Mouse (Mus musculus): ENCODE results near the gene Mreg. TPM values are rescaled to one million over a fixed set of nuclear protein-coding genes. Genes with fewer than 3 reads are reported as not detected.

Mreg gene
- polyA plus RNA-seq, 1 experiment from 2014 or later = 40.3 TPM

- no peaks in the 10 kb centered on the region for H3K36me3 ChIP-seq
- H3K4me3 ChIP-seq = peak overlapping the region; percentile 34
- H3K27me3 ChIP-seq (replicated peaks) = peaks cover 5% of the 10 kb centered on the region; the same call in 1 of the 2 replicates
- H3K9me3 ChIP-seq = no peaks in the 10 kb centered on the region
- H3K4me2 ChIP-seq (replicated peaks) = peak overlapping the region; percentile 64
- no peak overlapping the region for H3K9ac ChIP-seq
- 9% methylated on average over 13 of the region's 13 CpGs for WGBS
- H3K4me1 ChIP-seq = no peaks in the 10 kb centered on the region
- no peak for ATAC-seq (ENCODE audit: low FRiP score, low read depth)
- no peak overlapping the region for H3K27ac ChIP-seq
These were observed 13.1 kb upstream of the Mreg start for GRCm38 (mm10) chr1:72225054-72225718.

GRCm38 (mm10) chr1:72220008-72220407 lies 7.9 kb upstream of the Mreg start:
- 28% methylated on average over 4 of the region's 4 CpGs for WGBS
- Histone ChIP-seq H3K9ac (no peak overlapping the region), H3K27me3 (replicated peaks) (peaks cover 5% of the 10 kb centered on the region; the same call in 1 of the 2 replicates), H3K27ac (no peak overlapping the region), H3K4me3 (no peak overlapping the region), H3K9me3 (no peaks in the 10 kb centered on the region), H3K4me1 (no peaks in the 10 kb centered on the region), H3K36me3 (no peaks in the 10 kb centered on the region), H3K4me2 (replicated peaks) (no peak overlapping the region)
- ATAC-seq (ENCODE audit: low FRiP score, low read depth) = no peak

- ATAC-seq (ENCODE audit: low FRiP score, low read depth) = no peak
- WGBS = 28% methylated on average over 2 of the region's 2 CpGs
- Histone ChIP-seq H3K27ac (no peak overlapping the region), H3K27me3 (replicated peaks) (peaks cover under 1% of the 10 kb centered on the region; the same call in 1 of the 2 replicates), H3K36me3 (no peaks in the 10 kb centered on the region), H3K9me3 (no peaks in the 10 kb centered on the region), H3K9ac (no peak overlapping the region), H3K4me3 (no peak overlapping the region), H3K4me1 (no peaks in the 10 kb centered on the region), H3K4me2 (replicated peaks) (no peak overlapping the region)
These were observed 7.0 kb upstream of the Mreg start for GRCm38 (mm10) chr1:72219116-72219515.

DNA sequence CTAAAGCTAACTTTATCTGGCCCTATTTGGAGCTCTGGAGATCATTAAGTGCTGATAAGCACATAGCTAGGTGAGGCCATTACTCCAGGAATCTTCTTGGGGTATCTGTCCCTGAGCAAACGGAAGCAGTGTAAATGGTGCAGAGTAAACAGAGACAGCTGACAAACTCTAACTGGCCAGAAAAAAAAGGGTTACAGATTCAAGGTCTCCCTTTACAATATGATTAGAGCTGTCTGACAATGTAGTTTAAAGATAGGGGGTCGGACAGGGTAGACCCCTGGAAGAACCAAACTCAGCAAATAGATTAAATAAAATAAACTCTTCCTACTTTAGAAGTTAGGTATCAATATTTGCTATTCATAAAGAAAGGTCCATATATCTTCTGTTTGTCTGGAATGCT lies 6.5 kb upstream of the Mreg start:
- Histone ChIP-seq H3K36me3 (no peaks in the 10 kb centered on the region), H3K27ac (no peak overlapping the region), H3K4me1 (no peaks in the 10 kb centered on the region), H3K9me3 (no peaks in the 10 kb centered on the region), H3K27me3 (replicated peaks) (no peaks in the 10 kb centered on the region), H3K4me3 (no peak overlapping the region), H3K4me2 (replicated peaks) (no peak overlapping the region), H3K9ac (no peak overlapping the region)
- 83% methylated on average over 2 of the region's 2 CpGs for WGBS
- ATAC-seq (ENCODE audit: low FRiP score, low read depth) = no peak

GRCm38 (mm10) chr1:72216761-72217160 lies 4.7 kb upstream of the Mreg start:
- no peak overlapping the region for H3K9ac ChIP-seq
- no peak overlapping the region for H3K27ac ChIP-seq
- H3K27me3 ChIP-seq (replicated peaks) = no peaks in the 10 kb centered on the region
- no peaks in the 10 kb centered on the region for H3K4me1 ChIP-seq
- H3K4me2 ChIP-seq (replicated peaks) = no peak overlapping the region
- no peak overlapping the region for H3K4me3 ChIP-seq
- no peaks in the 10 kb centered on the region for H3K9me3 ChIP-seq
- H3K36me3 ChIP-seq = no peaks in the 10 kb centered on the region
- ATAC-seq (ENCODE audit: low FRiP score, low read depth) = no peak
- 83% methylated on average over 7 of the region's 7 CpGs for WGBS

- WGBS = 82% methylated on average over 4 of the region's 4 CpGs
- Histone ChIP-seq H3K36me3 (no peaks in the 10 kb centered on the region), H3K4me1 (no peaks in the 10 kb centered on the region), H3K27me3 (replicated peaks) (no peaks in the 10 kb centered on the region), H3K9me3 (no peaks in the 10 kb centered on the region), H3K27ac (no peak overlapping the region), H3K9ac (no peak overlapping the region), H3K4me2 (replicated peaks) (no peak overlapping the region), H3K4me3 (no peak overlapping the region)
- no peak for ATAC-seq (ENCODE audit: low FRiP score, low read depth)
These were observed 3.1 kb upstream of the Mreg start for GRCm38 (mm10) chr1:72215174-72215573.

DNA sequence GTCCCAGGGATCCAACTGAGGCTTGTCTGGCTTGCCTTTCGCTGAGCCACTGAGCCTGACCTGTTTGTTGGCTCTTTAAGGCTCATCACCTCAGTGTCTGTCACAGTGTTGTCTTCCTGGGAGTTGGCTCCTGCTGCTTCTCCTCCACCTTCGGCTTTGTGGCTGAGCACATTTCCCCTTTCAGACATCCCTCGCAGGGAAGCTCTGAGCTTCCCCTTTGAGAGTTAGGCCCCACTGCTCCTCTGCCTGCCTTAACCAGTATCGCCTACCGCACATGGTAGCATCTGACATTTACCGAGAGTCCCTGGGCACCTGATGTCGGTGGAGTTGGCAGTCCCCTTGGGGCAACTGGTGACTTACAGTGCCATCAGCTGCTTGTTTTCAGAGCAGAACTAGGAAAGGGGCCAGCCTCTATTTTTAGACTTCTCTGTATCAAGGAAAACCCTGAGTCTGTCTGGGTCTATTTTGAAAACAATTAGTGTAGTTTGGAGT lies 2.4 kb upstream of the Mreg start:
- H3K27ac ChIP-seq = no peak overlapping the region
- H3K4me3 ChIP-seq = no peak overlapping the region
- H3K4me1 ChIP-seq = no peaks in the 10 kb centered on the region
- H3K9me3 ChIP-seq = no peaks in the 10 kb centered on the region
- 60% methylated on average over 7 of the region's 7 CpGs for WGBS
- ATAC-seq (ENCODE audit: low FRiP score, low read depth) = no peak
- H3K9ac ChIP-seq = no peak overlapping the region
- no peaks in the 10 kb centered on the region for H3K36me3 ChIP-seq
- no peak overlapping the region for H3K4me2 ChIP-seq (replicated peaks)
- H3K27me3 ChIP-seq (replicated peaks) = no peaks in the 10 kb centered on the region

DNA sequence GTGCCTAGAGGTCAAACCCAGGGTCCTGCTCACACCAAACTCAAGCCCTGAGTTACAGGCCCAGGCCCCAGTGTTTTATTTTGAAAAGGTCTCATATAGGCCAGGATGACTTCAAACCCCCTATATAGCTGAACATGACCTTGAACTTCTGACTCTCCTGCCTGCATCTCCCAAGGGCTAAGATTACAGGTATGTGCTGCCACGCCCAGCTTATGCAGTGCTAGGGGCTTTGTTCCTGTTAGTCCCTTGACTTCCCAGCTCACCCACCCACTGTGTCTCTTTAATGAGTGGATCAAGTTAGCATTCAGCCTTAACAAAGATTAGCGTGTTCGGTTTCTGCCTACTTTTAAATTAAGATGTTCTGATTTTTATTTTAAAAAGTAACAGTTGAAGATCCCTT lies 1.8 kb upstream of the Mreg start:
- 95% methylated on average over 3 of the region's 3 CpGs for WGBS
- Histone ChIP-seq H3K36me3 (no peaks in the 10 kb centered on the region), H3K27ac (no peak overlapping the region), H3K27me3 (replicated peaks) (no peaks in the 10 kb centered on the region), H3K4me3 (no peak overlapping the region), H3K4me2 (replicated peaks) (no peak overlapping the region), H3K4me1 (no peaks in the 10 kb centered on the region), H3K9me3 (no peaks in the 10 kb centered on the region), H3K9ac (no peak overlapping the region)
- ATAC-seq (ENCODE audit: low FRiP score, low read depth) = no peak

- H3K4me1 ChIP-seq = no peaks in the 10 kb centered on the region
- peak overlapping the region; percentile 79; the same call in 1 of the 2 replicates for H3K9ac ChIP-seq
- H3K9me3 ChIP-seq = no peaks in the 10 kb centered on the region
- 22% methylated on average over 17 of the region's 17 CpGs for WGBS
- ATAC-seq (ENCODE audit: low FRiP score, low read depth) = no peak
- no peaks in the 10 kb centered on the region for H3K27me3 ChIP-seq (replicated peaks)
- peak overlapping the region; percentile 96 for H3K4me2 ChIP-seq (replicated peaks)
- H3K4me3 ChIP-seq = peak overlapping the region; percentile 72
- H3K27ac ChIP-seq = no peak overlapping the region
- H3K36me3 ChIP-seq = no peaks in the 10 kb centered on the region
These were observed 1.1 kb downstream of the Mreg start for GRCm38 (mm10) chr1:72210803-72211679.

DNA sequence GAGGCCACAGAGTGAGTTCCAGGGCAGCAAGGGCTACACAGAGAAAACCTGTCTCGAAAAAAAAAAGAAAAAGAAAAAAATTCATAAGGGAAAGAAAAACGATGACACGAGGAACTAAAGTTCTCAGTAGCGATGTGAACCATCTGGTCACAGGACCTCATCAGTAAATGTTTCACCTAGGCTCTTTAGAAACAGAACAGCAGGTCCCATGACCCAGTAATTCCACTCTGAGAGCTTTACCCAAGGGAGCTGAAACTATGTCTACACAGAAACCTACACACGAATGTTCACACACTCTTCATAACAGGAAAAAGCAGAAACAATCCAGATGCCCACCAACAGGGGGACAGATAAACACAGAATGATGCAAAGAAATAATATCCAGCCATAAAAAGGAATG lies 4.0 kb downstream of the Mreg start:
- no peaks in the 10 kb centered on the region for H3K36me3 ChIP-seq
- H3K9me3 ChIP-seq = no peaks in the 10 kb centered on the region
- no peak for ATAC-seq (ENCODE audit: low FRiP score, low read depth)
- no peaks in the 10 kb centered on the region for H3K4me1 ChIP-seq
- H3K27me3 ChIP-seq (replicated peaks) = no peaks in the 10 kb centered on the region
- H3K27ac ChIP-seq = no peak overlapping the region
- H3K9ac ChIP-seq = no peak overlapping the region
- no peak overlapping the region for H3K4me3 ChIP-seq
- no peak overlapping the region for H3K4me2 ChIP-seq (replicated peaks)
- 86% methylated on average over 5 of the region's 5 CpGs for WGBS

DNA sequence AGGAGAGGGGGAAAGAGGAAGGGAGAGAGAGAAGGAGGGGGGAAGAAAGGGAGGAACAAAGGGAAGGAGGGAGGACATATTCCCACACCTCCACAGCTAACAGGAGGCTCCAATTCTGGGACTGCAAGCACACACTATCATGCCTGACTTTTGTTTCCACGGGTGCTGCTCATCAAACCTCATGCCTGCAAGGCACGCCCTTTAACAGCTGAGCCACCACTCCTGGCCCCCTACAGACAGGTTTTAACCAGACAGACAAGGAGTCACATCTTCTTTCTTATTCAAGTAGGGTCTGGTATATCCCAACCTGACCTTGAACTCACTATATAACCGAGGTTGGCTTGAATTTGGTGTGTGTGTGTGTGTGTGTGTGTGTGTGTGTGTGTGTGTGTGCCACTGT lies 7.0 kb downstream of the Mreg start:
- Histone ChIP-seq H3K4me3 (no peak overlapping the region), H3K27me3 (replicated peaks) (no peaks in the 10 kb centered on the region), H3K27ac (no peak overlapping the region), H3K4me2 (replicated peaks) (no peak overlapping the region), H3K4me1 (no peaks in the 10 kb centered on the region), H3K36me3 (no peaks in the 10 kb centered on the region), H3K9ac (no peak overlapping the region), H3K9me3 (no peaks in the 10 kb centered on the region)
- no peak for ATAC-seq (ENCODE audit: low FRiP score, low read depth)
- WGBS = 74% methylated on average over 3 of the region's 3 CpGs

DNA sequence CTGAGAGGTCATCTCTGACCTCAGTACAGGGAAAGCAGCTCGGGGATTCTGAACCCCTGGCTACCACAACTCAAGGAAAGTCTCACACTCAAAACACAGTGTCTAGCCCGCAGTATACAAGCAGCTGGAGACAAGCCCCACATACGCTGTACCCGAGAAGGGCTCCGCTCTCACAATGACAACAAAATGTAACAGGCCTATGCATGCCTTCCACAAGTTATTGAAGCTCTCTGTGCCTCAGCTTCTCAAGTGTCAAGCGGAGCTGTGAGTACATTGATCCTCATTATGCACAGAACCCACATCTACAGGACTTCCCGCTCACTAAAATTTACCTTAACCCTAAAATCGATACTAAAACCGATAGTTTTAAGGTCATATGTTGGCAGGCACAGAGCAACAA lies 8.9 kb downstream of the Mreg start:
- Histone ChIP-seq H3K9ac (no peak overlapping the region), H3K27ac (no peak overlapping the region), H3K4me2 (replicated peaks) (no peak overlapping the region), H3K36me3 (no peaks in the 10 kb centered on the region), H3K4me3 (no peak overlapping the region), H3K27me3 (replicated peaks) (no peaks in the 10 kb centered on the region), H3K4me1 (peaks cover 5% of the 10 kb centered on the region), H3K9me3 (no peaks in the 10 kb centered on the region)
- WGBS = 89% methylated on average over 9 of the region's 9 CpGs
- no peak for ATAC-seq (ENCODE audit: low FRiP score, low read depth)

All from neural tube, embryonic 12.5 days (tissue).